Mouse (Mus musculus) ES-E14 (cell line): Measurements from ENCODE around the gene E2f2. TPM values are rescaled to one million over a fixed set of nuclear protein-coding genes. Genes with fewer than 3 reads are reported as not detected.

ENCODE experiments used
- DNase-seq: peaks from one replicate; pipeline ENCODE4 v3.0.0-alpha.2; 2013; ENCODE audit warnings: low read depth, low spot score
- H3K27ac ChIP-seq: 2 replicates; pipeline ENCODE4 v1.5.1; 2012; ENCODE audit warnings: low read depth, mild to moderate bottlenecking, low read length, moderate library complexity, mixed read lengths; ENCODE audit not compliant: poor library complexity, insufficient read depth, severe bottlenecking
- H3K36me3 ChIP-seq: 2 replicates; pipeline ENCODE4 v1.6.1; 2012; ENCODE audit warnings: mild to moderate bottlenecking, low read length, moderate library complexity, mixed read lengths; ENCODE audit not compliant: control insufficient read depth, poor library complexity, insufficient read depth, severe bottlenecking
- H3K4me1 ChIP-seq, 2 experiments: fragments of 150-350 bp in 1 of 2; sonication (generic) in 1 of 2; 2 replicates each; pipeline ENCODE4 v1.6.1; 2012; ENCODE audit warnings: low read length in 2 of 2, mild to moderate bottlenecking in 1 of 2, mixed read lengths in 1 of 2; ENCODE audit not compliant: control insufficient read depth in 2 of 2, insufficient read depth in 2 of 2, poor library complexity in 1 of 2
- H3K4me3 ChIP-seq, 2 experiments: fragments of 150-350 bp in 1 of 2; sonication (generic) in 1 of 2; 2 replicates each; pipeline ENCODE4 v1.5.1; 2012; ENCODE audit warnings: low read length in 2 of 2, low read depth in 1 of 2, mild to moderate bottlenecking in 1 of 2, mixed read lengths in 1 of 2; ENCODE audit not compliant: insufficient read depth in 1 of 2, poor library complexity in 1 of 2, severe bottlenecking in 1 of 2
- H3K9ac ChIP-seq: 2 replicates; pipeline ENCODE4 v1.6.1; 2012; ENCODE audit warnings: low read depth, mild to moderate bottlenecking, low read length, mixed read lengths; ENCODE audit not compliant: poor library complexity, insufficient read depth, severe bottlenecking
- H3K9me3 ChIP-seq: fragments of 150-350 bp; sonication (generic); 2 replicates; pipeline ENCODE4 v1.6.1; 2012; ENCODE audit warnings: low read depth, mild to moderate bottlenecking, low read length; ENCODE audit not compliant: control insufficient read depth, insufficient read depth
- CHD2 ChIP-seq: IDR thresholded peaks from 2 replicates; pipeline ENCODE4 v1.6.1; 2014; ENCODE audit warnings: mild to moderate bottlenecking, low read depth, low read length, inconsistent platforms
- HCFC1 ChIP-seq: IDR thresholded peaks from 2 replicates; pipeline ENCODE4 v1.6.1; 2012; ENCODE audit warnings: low read length, inconsistent platforms, borderline replicate concordance; ENCODE audit not compliant: insufficient read depth
- MAFK ChIP-seq: IDR thresholded peaks from 2 replicates; pipeline ENCODE4 v1.6.1; 2014; ENCODE audit warnings: mild to moderate bottlenecking, low read depth, low read length, inconsistent platforms; ENCODE audit not compliant: insufficient read depth
- ZC3H11A ChIP-seq: IDR thresholded peaks from 2 replicates; pipeline ENCODE4 v1.6.1; 2012; ENCODE audit warnings: low read depth, mild to moderate bottlenecking, inconsistent platforms, low read length, borderline replicate concordance
- ZNF384 ChIP-seq: IDR thresholded peaks from 2 replicates; pipeline ENCODE4 v1.6.1; 2012; ENCODE audit warnings: low read depth, low read length, inconsistent platforms
- in situ Hi-C, 2 experiments: fragments of 600-800 bp; cut with MboI; formaldehyde crosslinking; loops; one replicate each; pipeline ENCODE4 v1.15.1; 2025; ENCODE audit warnings: low sequenced_read_pairs in 2 of 2, inconsistent platforms in 1 of 2; ENCODE audit not compliant: unreplicated experiment in 2 of 2
- total RNA-seq: library from RNA; depleted of rRNA; stranded (reverse); fragments of 300-350 nt; gene quantifications from 2 replicates; pipeline ENCODE4 v1.2.3, GENCODE M21; 2012

E2f2 gene
- total RNA-seq, 1 experiment = 7.5 TPM

- in situ Hi-C loops = no loop called here
- Histone ChIP-seq H3K4me1 (peaks cover 0 to 5% of the 10 kb centered on the region in 2 experiments; a peak in 2 of 4 replicates), H3K36me3 (peaks cover 11% of the 10 kb centered on the region; the same call in 1 of the 2 replicates), H3K27ac (no peak overlapping the region), H3K4me3 (no peak overlapping the region), H3K9ac (no peak overlapping the region), H3K9me3 (no peaks in the 10 kb centered on the region)
- TF ChIP-seq ZNF384 (no peak), ZC3H11A (no peak), HCFC1 (no peak), CHD2 (no peak), MAFK (no peak)
- DNase-seq = no peak
These were observed 41.4 kb downstream of the E2f2 start for GRCm38 (mm10) chr4:136213629-136214028.

- Histone ChIP-seq H3K4me1 (peaks cover 0 to 11% of the 10 kb centered on the region in 2 experiments; a peak in 2 of 4 replicates), H3K9me3 (no peaks in the 10 kb centered on the region), H3K9ac (no peak overlapping the region), H3K27ac (no peak overlapping the region), H3K4me3 (no peak overlapping the region), H3K36me3 (peaks cover 9% of the 10 kb centered on the region; the same call in 1 of the 2 replicates)
- in situ Hi-C loops = no loop called here
- TF ChIP-seq CHD2 = no peak
- no peak for TF ChIP-seq HCFC1
- TF ChIP-seq ZNF384 = no peak
- no peak for TF ChIP-seq MAFK
- no peak for TF ChIP-seq ZC3H11A
- DNase-seq = no peak
These were observed 42.6 kb downstream of the E2f2 start for GRCm38 (mm10) chr4:136214828-136215227.

- Histone ChIP-seq H3K4me1 (peaks cover 0 to 18% of the 10 kb centered on the region in 2 experiments; a peak in 2 of 4 replicates), H3K9me3 (no peaks in the 10 kb centered on the region), H3K4me3 (no peak overlapping the region), H3K9ac (no peak overlapping the region), H3K36me3 (0 out of 2 replicates have a peak, but pooled peaks cover 5% of the 10 kb centered on the region), H3K27ac (no peak overlapping the region)
- TF ChIP-seq ZC3H11A = no peak
- no peak for TF ChIP-seq HCFC1
- TF ChIP-seq ZNF384 = no peak
- TF ChIP-seq MAFK = no peak
- TF ChIP-seq CHD2 = no peak
- in situ Hi-C loops = no loop called here
- no peak for DNase-seq
These were observed 43.4 kb downstream of the E2f2 start for GRCm38 (mm10) chr4:136215576-136215975.

- DNase-seq = no peak
- Histone ChIP-seq H3K4me1 (peaks cover 0 to 18% of the 10 kb centered on the region in 2 experiments; a peak in 2 of 4 replicates), H3K27ac (no peak overlapping the region), H3K4me3 (no peak overlapping the region), H3K36me3 (0 out of 2 replicates have a peak, but pooled peaks cover 2% of the 10 kb centered on the region), H3K9ac (no peak overlapping the region), H3K9me3 (no peaks in the 10 kb centered on the region)
- in situ Hi-C loops = no loop called here
- TF ChIP-seq HCFC1 (no peak), MAFK (no peak), CHD2 (no peak), ZC3H11A (no peak), ZNF384 (no peak)
These were observed 44.9 kb downstream of the E2f2 start for GRCm38 (mm10) chr4:136217063-136217462.
